Mouse (Mus musculus) embryonic fibroblast, embryonic 13.5 days (primary cell): ENCODE measurements at regions not wholly inside any gene's neighbourhood (a gene's known extent, or its start where the extent isn't known, plus 50 kb on each side); places are given as distances from the start of the nearest gene placed in this dataset.

Experiments
- CTCF ChIP-seq: IDR thresholded peaks from 2 replicates; pipeline ENCODE4 v1.5.1; 2011; ENCODE audit warnings: mild to moderate bottlenecking, control low read depth, low read length, moderate library complexity, borderline replicate concordance; ENCODE audit not compliant: insufficient read depth
- POLR2A ChIP-seq: IDR thresholded peaks from 2 replicates; pipeline ENCODE4 v1.6.1; 2011; ENCODE audit warnings: low read depth, mild to moderate bottlenecking, control low read depth, low read length, moderate library complexity

- TF ChIP-seq CTCF (no peak), POLR2A (no peak)
These were observed 190.9 kb downstream of the Tle3 start for GRCm38 (mm10) chr9:61563017-61563416.
